Mouse (Mus musculus): ENCODE data around the gene Slc3a1. TPM values are rescaled to one million over a fixed set of nuclear protein-coding genes. Genes with fewer than 3 reads are reported as not detected.

Gene Slc3a1
- polyA plus RNA-seq, 1 experiment = 0.34 TPM

- peaks cover 8% of the 10 kb centered on the region for H3K36me3 ChIP-seq (ENCODE audit: control insufficient read depth, insufficient read depth, low read length, poor library complexity, severe bottlenecking)
- H3K27me3 ChIP-seq (ENCODE audit: control insufficient read depth, insufficient read depth, low read length, poor library complexity, severe bottlenecking) = no peaks in the 10 kb centered on the region
- TF ChIP-seq EP300 (IDR thresholded peaks at IDR 0.05; ENCODE audit: insufficient read depth, low read depth, low read length) (no peak), CTCF (IDR thresholded peaks at IDR 0.05; ENCODE audit: low read depth, low read length) (no peak), POLR2A (IDR thresholded peaks at IDR 0.05; ENCODE audit: insufficient read depth, low read length) (no peak)
- no peak overlapping the region for H3K4me3 ChIP-seq (ENCODE audit: low read depth, low read length)
- no peaks in the 10 kb centered on the region for H3K4me1 ChIP-seq (ENCODE audit: control insufficient read depth, insufficient read depth, low read length)
- no peak overlapping the region for H3K9ac ChIP-seq (ENCODE audit: low read depth, poor library complexity, severe bottlenecking)
- no peak overlapping the region for H3K27ac ChIP-seq (ENCODE audit: insufficient read depth, low read length)
- no peaks in the 10 kb centered on the region for H3K9me3 ChIP-seq (replicated peaks; ENCODE audit: control insufficient read depth, insufficient read depth, low read length, poor library complexity, severe bottlenecking)
Observed at GRCm38 (mm10) chr17:84995844-84996243, 32.3 kb upstream of the Slc3a1 start.

GRCm38 (mm10) chr17:84997639-84998038, 30.5 kb upstream of the Slc3a1 start:
- Histone ChIP-seq H3K9me3 (replicated peaks; ENCODE audit: control insufficient read depth, insufficient read depth, low read length, poor library complexity, severe bottlenecking) (no peaks in the 10 kb centered on the region), H3K36me3 (ENCODE audit: control insufficient read depth, insufficient read depth, low read length, poor library complexity, severe bottlenecking) (peaks cover 14% of the 10 kb centered on the region)

GRCm38 (mm10) chr17:84999636-85000035, 28.5 kb upstream of the Slc3a1 start:
- no peak overlapping the region for H3K27ac ChIP-seq (ENCODE audit: insufficient read depth, low read length)
- no peak overlapping the region for H3K4me3 ChIP-seq (ENCODE audit: low read depth, low read length)
- no peak overlapping the region for H3K9ac ChIP-seq (ENCODE audit: low read depth, poor library complexity, severe bottlenecking)
- no peaks in the 10 kb centered on the region for H3K4me1 ChIP-seq (ENCODE audit: control insufficient read depth, insufficient read depth, low read length)
- no peaks in the 10 kb centered on the region for H3K27me3 ChIP-seq (ENCODE audit: control insufficient read depth, insufficient read depth, low read length, poor library complexity, severe bottlenecking)
- TF ChIP-seq CTCF (IDR thresholded peaks at IDR 0.05; ENCODE audit: low read depth, low read length) (no peak), EP300 (IDR thresholded peaks at IDR 0.05; ENCODE audit: insufficient read depth, low read depth, low read length) (no peak), POLR2A (IDR thresholded peaks at IDR 0.05; ENCODE audit: insufficient read depth, low read length) (no peak)
- no peaks in the 10 kb centered on the region for H3K9me3 ChIP-seq (replicated peaks; ENCODE audit: control insufficient read depth, insufficient read depth, low read length, poor library complexity, severe bottlenecking)
- H3K36me3 ChIP-seq (ENCODE audit: control insufficient read depth, insufficient read depth, low read length, poor library complexity, severe bottlenecking) = peaks cover 23% of the 10 kb centered on the region

More at GRCm38 (mm10) chr17:84997639-84998038, 30.5 kb upstream of the Slc3a1 start:
- no peaks in the 10 kb centered on the region for H3K27me3 ChIP-seq (ENCODE audit: control insufficient read depth, insufficient read depth, low read length, poor library complexity, severe bottlenecking)
- no peak overlapping the region for H3K27ac ChIP-seq (ENCODE audit: insufficient read depth, low read length)
- no peaks in the 10 kb centered on the region for H3K4me1 ChIP-seq (ENCODE audit: control insufficient read depth, insufficient read depth, low read length)
- no peak for TF ChIP-seq EP300 (IDR thresholded peaks at IDR 0.05; ENCODE audit: insufficient read depth, low read depth, low read length)
- TF ChIP-seq POLR2A (IDR thresholded peaks at IDR 0.05; ENCODE audit: insufficient read depth, low read length) = no peak
- TF ChIP-seq CTCF (IDR thresholded peaks at IDR 0.05; ENCODE audit: low read depth, low read length) = no peak
- no peak overlapping the region for H3K4me3 ChIP-seq (ENCODE audit: low read depth, low read length)
- no peak overlapping the region for H3K9ac ChIP-seq (ENCODE audit: low read depth, poor library complexity, severe bottlenecking)

GRCm38 (mm10) chr17:85013485-85013884, 14.7 kb upstream of the Slc3a1 start:
- Histone ChIP-seq H3K27me3 (ENCODE audit: control insufficient read depth, insufficient read depth, low read length, poor library complexity, severe bottlenecking) (no peaks in the 10 kb centered on the region), H3K27ac (ENCODE audit: insufficient read depth, low read length) (no peak overlapping the region), H3K9me3 (replicated peaks; ENCODE audit: control insufficient read depth, insufficient read depth, low read length, poor library complexity, severe bottlenecking) (no peaks in the 10 kb centered on the region), H3K36me3 (ENCODE audit: control insufficient read depth, insufficient read depth, low read length, poor library complexity, severe bottlenecking) (peaks cover 17% of the 10 kb centered on the region), H3K9ac (ENCODE audit: low read depth, poor library complexity, severe bottlenecking) (no peak overlapping the region), H3K4me3 (ENCODE audit: low read depth, low read length) (no peak overlapping the region), H3K4me1 (ENCODE audit: control insufficient read depth, insufficient read depth, low read length) (no peaks in the 10 kb centered on the region)
- TF ChIP-seq POLR2A (IDR thresholded peaks at IDR 0.05; ENCODE audit: insufficient read depth, low read length) = no peak
- TF ChIP-seq EP300 (IDR thresholded peaks at IDR 0.05; ENCODE audit: insufficient read depth, low read depth, low read length) = no peak
- TF ChIP-seq CTCF (IDR thresholded peaks at IDR 0.05; ENCODE audit: low read depth, low read length) = no peak

- Histone ChIP-seq H3K36me3 (ENCODE audit: control insufficient read depth, insufficient read depth, low read length, poor library complexity, severe bottlenecking) (peaks cover 13% of the 10 kb centered on the region), H3K27me3 (ENCODE audit: control insufficient read depth, insufficient read depth, low read length, poor library complexity, severe bottlenecking) (no peaks in the 10 kb centered on the region), H3K9me3 (replicated peaks; ENCODE audit: control insufficient read depth, insufficient read depth, low read length, poor library complexity, severe bottlenecking) (no peaks in the 10 kb centered on the region), H3K4me1 (ENCODE audit: control insufficient read depth, insufficient read depth, low read length) (no peaks in the 10 kb centered on the region), H3K27ac (ENCODE audit: insufficient read depth, low read length) (no peak overlapping the region), H3K9ac (ENCODE audit: low read depth, poor library complexity, severe bottlenecking) (no peak overlapping the region), H3K4me3 (ENCODE audit: low read depth, low read length) (no peak overlapping the region)
- no peak for TF ChIP-seq CTCF (IDR thresholded peaks at IDR 0.05; ENCODE audit: low read depth, low read length)
- TF ChIP-seq POLR2A (IDR thresholded peaks at IDR 0.05; ENCODE audit: insufficient read depth, low read length) = no peak
- no peak for TF ChIP-seq EP300 (IDR thresholded peaks at IDR 0.05; ENCODE audit: insufficient read depth, low read depth, low read length)
Observed at GRCm38 (mm10) chr17:85014632-85015031, 13.5 kb upstream of the Slc3a1 start.

GRCm38 (mm10) chr17:85018344-85018743, 9.8 kb upstream of the Slc3a1 start:
- Histone ChIP-seq H3K4me1 (ENCODE audit: control insufficient read depth, insufficient read depth, low read length) (no peaks in the 10 kb centered on the region), H3K9ac (ENCODE audit: low read depth, poor library complexity, severe bottlenecking) (no peak overlapping the region), H3K27ac (ENCODE audit: insufficient read depth, low read length) (0 out of 2 replicates have a peak overlapping the region, but pooled peaks have one; percentile 25), H3K9me3 (replicated peaks; ENCODE audit: control insufficient read depth, insufficient read depth, low read length, poor library complexity, severe bottlenecking) (no peaks in the 10 kb centered on the region), H3K27me3 (ENCODE audit: control insufficient read depth, insufficient read depth, low read length, poor library complexity, severe bottlenecking) (no peaks in the 10 kb centered on the region), H3K4me3 (ENCODE audit: low read depth, low read length) (no peak overlapping the region), H3K36me3 (ENCODE audit: control insufficient read depth, insufficient read depth, low read length, poor library complexity, severe bottlenecking) (0 out of 2 replicates have a peak, but pooled peaks cover 2% of the 10 kb centered on the region)
- TF ChIP-seq POLR2A (IDR thresholded peaks at IDR 0.05; ENCODE audit: insufficient read depth, low read length) (no peak), EP300 (IDR thresholded peaks at IDR 0.05; ENCODE audit: insufficient read depth, low read depth, low read length) (no peak), CTCF (IDR thresholded peaks at IDR 0.05; ENCODE audit: low read depth, low read length) (no peak)

Measured in ES-Bruce4 (cell line).